Mouse (Mus musculus) liver, postnatal 0 days (tissue): ENCODE results near the gene Lhfp. TPM values are rescaled to one million over a fixed set of nuclear protein-coding genes. Genes with fewer than 3 reads are reported as not detected.

Source experiments
- ATAC-seq: fragments of 200-750 bp; cut with Nextera tagmentation; 2 replicates; pipeline ENCODE4 v1.8.0; 2017; ENCODE audit warnings: mild to moderate bottlenecking, moderate library complexity
- DNase-seq: peaks from one replicate; pipeline ENCODE4 v3.0.0-alpha.2; 2016
- H3K27ac ChIP-seq: fragments of 300-500 bp; sonication (generic); 2 replicates; pipeline ENCODE4 v1.5.1; 2014; ENCODE audit warnings: antibody characterized with exemption, moderate library complexity, mild to moderate bottlenecking, low read depth
- H3K27me3 ChIP-seq: fragments of 300-500 bp; sonication (generic); 2 replicates; pipeline ENCODE4 v1.6.1; 2014; ENCODE audit warnings: low read length, control low read depth, mixed read lengths; ENCODE audit not compliant: insufficient read depth
- H3K36me3 ChIP-seq: fragments of 300-500 bp; sonication (generic); replicated peaks from 2 replicates; pipeline ENCODE4 v1.6.1; 2014; ENCODE audit warnings: mild to moderate bottlenecking, control low read depth, low read length, moderate library complexity, mixed read lengths; ENCODE audit not compliant: insufficient read depth
- H3K4me1 ChIP-seq: fragments of 300-500 bp; sonication (generic); 2 replicates; pipeline ENCODE4 v1.6.1; 2014; ENCODE audit warnings: antibody characterized with exemption, mild to moderate bottlenecking, control low read depth; ENCODE audit not compliant: insufficient read depth
- H3K4me2 ChIP-seq: fragments of 300-500 bp; sonication (generic); 2 replicates; pipeline ENCODE4 v1.6.1; 2014; ENCODE audit warnings: low read depth, mild to moderate bottlenecking, low read length, moderate library complexity, mixed read lengths
- H3K4me3 ChIP-seq: fragments of 300-500 bp; sonication (generic); 2 replicates; pipeline ENCODE4 v1.5.1; 2014; ENCODE audit warnings: low read depth, low read length
- H3K9ac ChIP-seq: fragments of 300-500 bp; sonication (generic); replicated peaks from 2 replicates; pipeline ENCODE4 v1.6.1; 2014; ENCODE audit warnings: mild to moderate bottlenecking, moderate library complexity
- H3K9me3 ChIP-seq: fragments of 300-500 bp; sonication (generic); 2 replicates; pipeline ENCODE4 v1.6.1; 2016; ENCODE audit warnings: mild to moderate bottlenecking, control low read depth, low read length, mixed read lengths
- CTCF ChIP-seq: sonication (generic); IDR thresholded peaks from 2 replicates; pipeline ENCODE4 v1.5.1; 2016; ENCODE audit warnings: antibody characterized with exemption, low read depth
- EP300 ChIP-seq: IDR thresholded peaks from 2 replicates; pipeline ENCODE4 v1.6.1; 2016; ENCODE audit warnings: antibody characterized with exemption, low read depth, mild to moderate bottlenecking
- WGBS: fragments of 180-500 bp; shearing (Covaris S2); extraction: QIAGEN DNeasy Blood & Tissue Kit; methylation state at CpG from one replicate; pipeline ENCODE4 v1.1.7; 2014; ENCODE audit not compliant: insufficient replicate concordance; 5-methylcytosine and 5-hydroxymethylcytosine counted together
- polyA plus RNA-seq: library from polyadenylated mRNA; unstranded; fragments of >200 nt; fragmentation: Nextera tagmentation; extraction: Ambion mirVana; gene quantifications from 2 replicates; pipeline ENCODE4 v1.2.1, GENCODE M21; 2015

The Lhfp gene
- polyA plus RNA-seq, 1 experiment from 2014 or later, result 10.4 TPM

GRCm38 (mm10) chr3:53284023-53284422 lies 242.7 kb downstream of the Lhfp start:
- no peak overlapping the region for H3K27ac ChIP-seq
- DNase-seq, result no peak
- TF ChIP-seq EP300 (no peak), CTCF (no peak)
- no peaks in the 10 kb centered on the region for H3K4me1 ChIP-seq
- no peaks in the 10 kb centered on the region for H3K36me3 ChIP-seq
- H3K4me3 ChIP-seq, result no peak overlapping the region
- no peak for ATAC-seq
- H3K4me2 ChIP-seq, result no peak overlapping the region
- WGBS, result 75% methylated on average over 5 of the region's 5 CpGs
- no peaks in the 10 kb centered on the region for H3K9me3 ChIP-seq
- no peak overlapping the region for H3K9ac ChIP-seq
- H3K27me3 ChIP-seq, result no peaks in the 10 kb centered on the region

- Histone ChIP-seq H3K4me3 (no peak overlapping the region), H3K9me3 (no peaks in the 10 kb centered on the region), H3K27ac (no peak overlapping the region), H3K9ac (no peak overlapping the region), H3K4me2 (no peak overlapping the region), H3K27me3 (no peaks in the 10 kb centered on the region), H3K4me1 (no peaks in the 10 kb centered on the region), H3K36me3 (no peaks in the 10 kb centered on the region)
- 46% methylated on average over 13 of the region's 13 CpGs for WGBS
- TF ChIP-seq EP300 (no peak), CTCF (no peak)
- no peak for ATAC-seq
- DNase-seq, result no peak
Observed at GRCm38 (mm10) chr3:53284471-53285177, 243.3 kb downstream of the Lhfp start.

- 60% methylated on average over 9 of the region's 9 CpGs for WGBS
- Histone ChIP-seq H3K36me3 (no peaks in the 10 kb centered on the region), H3K4me3 (no peak overlapping the region)
Observed at GRCm38 (mm10) chr3:53288662-53289061, 247.3 kb downstream of the Lhfp start.

GRCm38 (mm10) chr3:53289589-53290219 lies 248.4 kb downstream of the Lhfp start:
- Histone ChIP-seq H3K27ac (no peak overlapping the region), H3K4me3 (no peak overlapping the region), H3K4me2 (no peak overlapping the region), H3K36me3 (no peaks in the 10 kb centered on the region), H3K27me3 (no peaks in the 10 kb centered on the region), H3K9ac (no peak overlapping the region), H3K4me1 (no peaks in the 10 kb centered on the region), H3K9me3 (no peaks in the 10 kb centered on the region)
- ATAC-seq (no peak), DNase-seq (no peak)
- 81% methylated on average over 14 of the region's 14 CpGs for WGBS
- TF ChIP-seq CTCF, result no peak
- TF ChIP-seq EP300, result no peak

More at GRCm38 (mm10) chr3:53288662-53289061, 247.3 kb downstream of the Lhfp start:
- DNase-seq, result no peak
- Histone ChIP-seq H3K27ac (no peak overlapping the region), H3K9ac (no peak overlapping the region), H3K4me1 (no peaks in the 10 kb centered on the region), H3K27me3 (no peaks in the 10 kb centered on the region), H3K4me2 (no peak overlapping the region), H3K9me3 (no peaks in the 10 kb centered on the region)
- TF ChIP-seq EP300 (no peak), CTCF (no peak)
- no peak for ATAC-seq

GRCm38 (mm10) chr3:53291185-53291584 lies 249.9 kb downstream of the Lhfp start:
- DNase-seq, result no peak
- H3K9me3 ChIP-seq, result no peaks in the 10 kb centered on the region

GRCm38 (mm10) chr3:53291945-53292344 lies 250.6 kb downstream of the Lhfp start:
- no peak overlapping the region for H3K9ac ChIP-seq
- no peak for DNase-seq
- no peaks in the 10 kb centered on the region for H3K4me1 ChIP-seq
- H3K27me3 ChIP-seq, result no peaks in the 10 kb centered on the region
- H3K4me3 ChIP-seq, result no peak overlapping the region
- no peaks in the 10 kb centered on the region for H3K36me3 ChIP-seq
- no peak for TF ChIP-seq EP300
- TF ChIP-seq CTCF, result no peak
- H3K9me3 ChIP-seq, result no peaks in the 10 kb centered on the region
- no peak overlapping the region for H3K27ac ChIP-seq
- WGBS, result 70% methylated on average over 1 of the region's 1 CpGs
- no peak for ATAC-seq
- no peak overlapping the region for H3K4me2 ChIP-seq

More at GRCm38 (mm10) chr3:53291185-53291584, 249.9 kb downstream of the Lhfp start:
- Histone ChIP-seq H3K4me2 (no peak overlapping the region), H3K4me3 (no peak overlapping the region), H3K4me1 (no peaks in the 10 kb centered on the region), H3K27ac (no peak overlapping the region), H3K27me3 (no peaks in the 10 kb centered on the region), H3K9ac (no peak overlapping the region), H3K36me3 (no peaks in the 10 kb centered on the region)
- 85% methylated on average over 3 of the region's 3 CpGs for WGBS
- TF ChIP-seq EP300 (no peak), CTCF (no peak)
- ATAC-seq, result no peak
